Comparison of ENCODE assay signal across 10 mouse cellular contexts in the genomic region with DNA sequence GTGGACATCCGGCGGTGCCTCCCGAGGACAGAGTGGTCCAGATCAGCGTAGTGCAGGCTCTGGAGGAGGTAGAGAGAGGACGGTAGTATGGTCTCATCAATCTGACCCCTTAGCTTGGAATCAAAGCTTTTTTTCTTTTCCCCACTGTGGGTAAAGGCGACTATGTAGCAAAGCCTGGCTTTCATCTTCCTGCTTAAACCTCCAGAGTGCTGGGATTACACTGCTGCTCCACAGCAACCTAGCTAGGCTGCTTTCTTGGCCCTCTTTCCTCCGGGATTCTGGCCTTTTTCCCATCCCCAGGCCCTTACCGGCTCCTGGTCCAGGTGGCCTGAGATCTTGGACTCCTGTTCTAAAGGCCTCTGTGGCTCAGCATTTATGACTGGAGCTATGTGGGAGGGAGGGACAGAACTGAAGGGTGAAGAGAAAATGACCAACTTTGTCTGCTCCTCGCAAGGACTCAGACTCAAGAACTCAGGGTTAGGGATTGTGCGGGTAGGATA. TPM values are rescaled to one million over a fixed set of nuclear protein-coding genes. Genes with fewer than 3 reads are reported as not detected.
DNase-seq lines count a peak whose midpoint lies in the region; ATAC-seq and TF ChIP-seq lines count a peak whose summit lies in the region.
"Had no signal": no experiment of that assay in that cellular context is flagged by ENCODE, and none has a peak within 500 bp of the region (broad histone marks: within the 10 kb centered on the region; RNA-seq: fewer than 3 reads in every experiment).

No protein-coding gene starts in this region.

- H3K27me3 ChIP-seq in heart, adult 2 months (ENCODE audit: control insufficient read depth, insufficient read depth, low read length): no peaks in the 10 kb centered on the region; the same call in 1 of the 2 replicates
- peaks cover 11% of the 10 kb centered on the region for H3K27me3 ChIP-seq in midbrain, embryonic 11.5 days (ENCODE audit: control insufficient read depth, insufficient read depth, low read length)
- peaks cover 20% of the 10 kb centered on the region; the same call in 1 of the 2 replicates for H3K27me3 ChIP-seq in midbrain, postnatal 0 days (ENCODE audit: insufficient read depth, low read length)
- no peaks in the 10 kb centered on the region; the same call in 1 of the 2 replicates for H3K27me3 ChIP-seq in intestine, embryonic 16.5 days (replicated peaks; ENCODE audit: control insufficient read depth, insufficient read depth, low read length)
- no peaks in the 10 kb centered on the region for H3K27me3 ChIP-seq in stomach, embryonic 14.5 days (ENCODE audit: control insufficient read depth, insufficient read depth, low read length)

- TF ChIP-seq EP300 in heart, adult 2 months (IDR thresholded peaks at IDR 0.05; ENCODE audit: insufficient read depth, low read depth, low read length): no peak

- no peaks in the 10 kb centered on the region for H3K36me3 ChIP-seq in heart, adult 2 months (ENCODE audit: control insufficient read depth, insufficient read depth, low read length)
- peaks cover 8% of the 10 kb centered on the region; the same call in 1 of the 2 replicates for H3K36me3 ChIP-seq in midbrain, embryonic 11.5 days (ENCODE audit: control insufficient read depth, insufficient read depth, low read length)
- H3K36me3 ChIP-seq in midbrain, postnatal 0 days (ENCODE audit: insufficient read depth, low read length): peaks cover 6% of the 10 kb centered on the region; the same call in 1 of the 2 replicates
- H3K36me3 ChIP-seq in intestine, embryonic 16.5 days (ENCODE audit: control insufficient read depth, insufficient read depth, low read length): no peaks in the 10 kb centered on the region
- peaks cover 16% of the 10 kb centered on the region for H3K36me3 ChIP-seq in stomach, embryonic 14.5 days (ENCODE audit: control insufficient read depth, insufficient read depth, low read length)

- no peak overlapping the region; the same call in 1 of the 2 replicates for H3K4me2 ChIP-seq in midbrain, embryonic 11.5 days
- H3K4me2 ChIP-seq in midbrain, postnatal 0 days (ENCODE audit: low read depth, low read length, poor library complexity, severe bottlenecking): no peak overlapping the region
- H3K4me2 ChIP-seq in intestine, embryonic 16.5 days (ENCODE audit: low read depth, low read length): peak overlapping the region; percentile 69
- H3K4me2 ChIP-seq in stomach, embryonic 14.5 days (replicated peaks; ENCODE audit: low read depth, low read length): peak overlapping the region; percentile 51

- 49% methylated on average over 10 of the region's 10 CpGs for WGBS in heart, adult 2 months
- 31% methylated on average over 10 of the region's 10 CpGs for WGBS in midbrain, embryonic 11.5 days
- WGBS in midbrain, postnatal 0 days: 44% methylated on average over 10 of the region's 10 CpGs
- WGBS in intestine, embryonic 16.5 days: 26% methylated on average over 10 of the region's 10 CpGs
- 30% methylated on average over 10 of the region's 10 CpGs for whole genome bisulfite sequencing in stomach, embryonic 14.5 days

- ATAC-seq in midbrain, embryonic 11.5 days (ENCODE audit: low FRiP score): no peak
- no peak for ATAC-seq in midbrain, postnatal 0 days (ENCODE audit: low FRiP score)
- ATAC-seq in intestine, embryonic 16.5 days: peak; percentile 19
- no peak for ATAC-seq in stomach, embryonic 14.5 days (ENCODE audit: insufficient number of reproducible peaks, insufficient read depth, low FRiP score, low read depth)
- ATAC-seq in granulocyte monocyte progenitor cell, adult 5-6 weeks (replicated peaks; ENCODE audit: poor library complexity, severe bottlenecking): no peak

- H3K4me1 ChIP-seq in heart, adult 2 months (ENCODE audit: control insufficient read depth, insufficient read depth, low read length): peaks cover 4% of the 10 kb centered on the region
- H3K4me1 ChIP-seq in midbrain, embryonic 11.5 days (ENCODE audit: control insufficient read depth, insufficient read depth, low read length): peaks cover 25% of the 10 kb centered on the region
- H3K4me1 ChIP-seq in midbrain, postnatal 0 days (ENCODE audit: insufficient read depth, low read length): peaks cover 4% of the 10 kb centered on the region
- peaks cover 33% of the 10 kb centered on the region for H3K4me1 ChIP-seq in intestine, embryonic 16.5 days (ENCODE audit: control insufficient read depth, insufficient read depth, low read length)
- peaks cover 28% of the 10 kb centered on the region for H3K4me1 ChIP-seq in stomach, embryonic 14.5 days (ENCODE audit: control insufficient read depth, insufficient read depth, low read length)

- DNase-seq in heart, adult 2 months: no peak
- no peak for DNase-seq in heart, postnatal 25 days (ENCODE audit: low spot score)
- DNase-seq in midbrain, embryonic 11.5 days (ENCODE audit: low spot score, missing footprints): peak; percentile 90
- DNase-seq in midbrain, postnatal 0 days (ENCODE audit: low spot score): no peak
- DNase-seq in frontal cortex, adult 2 months (ENCODE audit: extremely low spot score in 1 of 2, low spot score in 1 of 2): no peak

- intact Hi-C loops in heart, adult 2 months (cut with DNase I): no loop called here
- intact Hi-C loops in heart, postnatal 25 days (cut with DNase I): no loop called here

- no peak for TF ChIP-seq POLR2A in heart, adult 2 months (IDR thresholded peaks at IDR 0.05; ENCODE audit: insufficient read depth, low read depth, low read length)

- peak overlapping the region; percentile 3; the same call in 1 of the 2 replicates for H3K9ac ChIP-seq in heart, adult 2 months (ENCODE audit: low read depth, low read length)
- H3K9ac ChIP-seq in midbrain, embryonic 11.5 days (ENCODE audit: low read length): no peak overlapping the region
- H3K9ac ChIP-seq in midbrain, postnatal 0 days (replicated peaks; ENCODE audit: low read length, poor library complexity, severe bottlenecking): no peak overlapping the region
- peak overlapping the region; percentile 59; the same call in 1 of the 2 replicates for H3K9ac ChIP-seq in intestine, embryonic 16.5 days (ENCODE audit: low read depth, low read length)
- no peak overlapping the region for H3K9ac ChIP-seq in stomach, embryonic 14.5 days (replicated peaks; ENCODE audit: low read depth, low read length)

- no peaks in the 10 kb centered on the region for H3K9me3 ChIP-seq in midbrain, embryonic 11.5 days (ENCODE audit: control insufficient read depth, low read length)
- H3K9me3 ChIP-seq in midbrain, postnatal 0 days (ENCODE audit: low read length): no peaks in the 10 kb centered on the region
- no peaks in the 10 kb centered on the region for H3K9me3 ChIP-seq in intestine, embryonic 16.5 days (ENCODE audit: control insufficient read depth, low read length)
- no peaks in the 10 kb centered on the region for H3K9me3 ChIP-seq in stomach, embryonic 14.5 days (ENCODE audit: control insufficient read depth, low read depth, low read length)

- TF ChIP-seq CTCF in heart, adult 2 months (IDR thresholded peaks at IDR 0.05): no peak
- no peak for TF ChIP-seq CTCF in midbrain, postnatal 0 days (IDR thresholded peaks at IDR 0.05)

- no peak overlapping the region for H3K4me3 ChIP-seq in heart, adult 2 months
- H3K4me3 ChIP-seq in midbrain, embryonic 11.5 days (ENCODE audit: low read depth, low read length): no peak overlapping the region
- no peak overlapping the region for H3K4me3 ChIP-seq in midbrain, postnatal 0 days (ENCODE audit: low read depth, low read length)
- peak overlapping the region; percentile 50 for H3K4me3 ChIP-seq in intestine, embryonic 16.5 days (ENCODE audit: low read length)
- peak overlapping the region; percentile 25 for H3K4me3 ChIP-seq in stomach, embryonic 14.5 days (ENCODE audit: low read depth, low read length)

- no peak overlapping the region; the same call in 1 of the 2 replicates for H3K27ac ChIP-seq in heart, adult 2 months
- H3K27ac ChIP-seq in midbrain, embryonic 11.5 days (ENCODE audit: low read depth, low read length): no peak overlapping the region
- no peak overlapping the region for H3K27ac ChIP-seq in midbrain, postnatal 0 days (ENCODE audit: low read depth, low read length)
- H3K27ac ChIP-seq in intestine, embryonic 16.5 days (ENCODE audit: low read length): peak overlapping the region; percentile 79
- peak overlapping the region; percentile 86 for H3K27ac ChIP-seq in stomach, embryonic 14.5 days (ENCODE audit: low read length)

- H3K79me2 ChIP-seq in heart, adult 2 months (replicated peaks; ENCODE audit: control insufficient read depth, insufficient read depth, low read length): no peaks in the 10 kb centered on the region

RNA-seq across cellular contexts. Expression of gene Ly6g6c, which starts 0.8 kb away (rescaled TPM):
- total RNA-seq in heart, adult 2 months (2021): under 1 TPM; 0.34 to 0.55 TPM
- polyA plus RNA-seq in heart, adult 2 months (2012; rRNA removed): 0.23 and 0.64 TPM in 2 replicates
- not detected for total RNA-seq in heart, postnatal 25 days (2021)
- polyA plus RNA-seq in midbrain, embryonic 11.5 days (2014; fragmentation: Nextera tagmentation; extraction: Ambion mirVana): not detected in 2 replicates
- 2.4 TPM in 1 of 2 replicates, not detected in the other for total RNA-seq in midbrain, postnatal 0 days (2014; rRNA removed)
- polyA plus RNA-seq in midbrain, postnatal 0 days (2015; fragmentation: Nextera tagmentation; extraction: Ambion mirVana): not detected in 2 replicates
- 0.24 TPM in 1 of 2 replicates, not detected in the other for polyA plus RNA-seq in intestine, embryonic 16.5 days (2015; fragmentation: Nextera tagmentation; extraction: Ambion mirVana)
- polyA plus RNA-seq in stomach, embryonic 14.5 days (2014; fragmentation: Nextera tagmentation; extraction: Ambion mirVana): 0.30 and 0.63 TPM in 2 replicates
- not detected in 2 replicates for total RNA-seq in granulocyte monocyte progenitor cell, adult 5-6 weeks (2014; fragmentation: Nextera tagmentation)
- total RNA-seq in granulocyte monocyte progenitor cell, adult 5-6 weeks (2017): not detected in 2 replicates
- not detected in 2 replicates for polyA plus RNA-seq in frontal cortex, adult 2 months (2012; rRNA removed)
- total RNA-seq: gastrocnemius, adult 18-20 months had no signal

RNA-seq across cellular contexts. Expression of gene Mpig6b, which starts 1.6 kb away (rescaled TPM):
- 1 to 10 TPM in 1 of 2 experiments, under 1 TPM in 1; 0.31 to 2.4 TPM for total RNA-seq in heart, adult 2 months (2021)
- 0.32 and 1.4 TPM in 2 replicates for polyA plus RNA-seq in heart, adult 2 months (2012; rRNA removed)
- under 1 TPM; 0.18 to 0.87 TPM for total RNA-seq in heart, postnatal 25 days (2021)
- polyA plus RNA-seq in midbrain, embryonic 11.5 days (2014; fragmentation: Nextera tagmentation; extraction: Ambion mirVana): 0.76 and 0.89 TPM in 2 replicates
- total RNA-seq in midbrain, postnatal 0 days (2014; rRNA removed): not detected in 2 replicates
- not detected in 2 replicates for polyA plus RNA-seq in midbrain, postnatal 0 days (2015; fragmentation: Nextera tagmentation; extraction: Ambion mirVana)
- 0.37 and 0.40 TPM in 2 replicates for polyA plus RNA-seq in intestine, embryonic 16.5 days (2015; fragmentation: Nextera tagmentation; extraction: Ambion mirVana)
- polyA plus RNA-seq in stomach, embryonic 14.5 days (2014; fragmentation: Nextera tagmentation; extraction: Ambion mirVana): 0.97 and 1.3 TPM in 2 replicates
- not detected in 2 replicates for total RNA-seq in granulocyte monocyte progenitor cell, adult 5-6 weeks (2014; fragmentation: Nextera tagmentation)
- total RNA-seq in granulocyte monocyte progenitor cell, adult 5-6 weeks (2017): not detected in 2 replicates
- 0.04 TPM in 2 replicates for polyA plus RNA-seq in frontal cortex, adult 2 months (2012; rRNA removed)
- total RNA-seq: adrenal gland, postnatal 36 days; gastrocnemius, adult 18-20 months had no signal

RNA-seq across cellular contexts. Expression of gene Ddah2, which starts 5.6 kb away (rescaled TPM):
- total RNA-seq in heart, adult 2 months (2021): 10 to 100 TPM; 20.0 to 20.5 TPM
- polyA plus RNA-seq in heart, adult 2 months (2012; rRNA removed): 31.4 and 40.8 TPM in 2 replicates
- total RNA-seq in heart, postnatal 25 days (2021): 10 to 100 TPM; 27.7 to 31.3 TPM
- 614 and 653 TPM in 2 replicates for polyA plus RNA-seq in midbrain, embryonic 11.5 days (2014; fragmentation: Nextera tagmentation; extraction: Ambion mirVana)
- total RNA-seq in midbrain, postnatal 0 days (2014; rRNA removed): 159 and 204 TPM in 2 replicates
- polyA plus RNA-seq in midbrain, postnatal 0 days (2015; fragmentation: Nextera tagmentation; extraction: Ambion mirVana): 210 and 213 TPM in 2 replicates
- 146 and 170 TPM in 2 replicates for polyA plus RNA-seq in intestine, embryonic 16.5 days (2015; fragmentation: Nextera tagmentation; extraction: Ambion mirVana)
- 292 and 322 TPM in 2 replicates for polyA plus RNA-seq in stomach, embryonic 14.5 days (2014; fragmentation: Nextera tagmentation; extraction: Ambion mirVana)
- 3.4 TPM in 1 of 2 replicates, not detected in the other for total RNA-seq in granulocyte monocyte progenitor cell, adult 5-6 weeks (2014; fragmentation: Nextera tagmentation)
- total RNA-seq in granulocyte monocyte progenitor cell, adult 5-6 weeks (2017): 0.57 and 3.7 TPM in 2 replicates
- 40.8 and 42.8 TPM in 2 replicates for polyA plus RNA-seq in frontal cortex, adult 2 months (2012; rRNA removed)

RNA-seq across cellular contexts. Expression of gene Ly6g6e, which starts 12.3 kb away (rescaled TPM):
- not detected for total RNA-seq in heart, adult 2 months (2021)
- polyA plus RNA-seq in heart, adult 2 months (2012; rRNA removed): 0.41 TPM in 1 of 2 replicates, not detected in the other
- not detected for total RNA-seq in heart, postnatal 25 days (2021)
- not detected in 2 replicates for polyA plus RNA-seq in midbrain, embryonic 11.5 days (2014; fragmentation: Nextera tagmentation; extraction: Ambion mirVana)
- not detected in 2 replicates for total RNA-seq in midbrain, postnatal 0 days (2014; rRNA removed)
- 0.31 TPM in 1 of 2 replicates, not detected in the other for polyA plus RNA-seq in midbrain, postnatal 0 days (2015; fragmentation: Nextera tagmentation; extraction: Ambion mirVana)
- polyA plus RNA-seq in intestine, embryonic 16.5 days (2015; fragmentation: Nextera tagmentation; extraction: Ambion mirVana): 3.4 and 3.8 TPM in 2 replicates
- polyA plus RNA-seq in stomach, embryonic 14.5 days (2014; fragmentation: Nextera tagmentation; extraction: Ambion mirVana): 7.8 and 9.7 TPM in 2 replicates
- total RNA-seq in granulocyte monocyte progenitor cell, adult 5-6 weeks (2014; fragmentation: Nextera tagmentation): not detected in 2 replicates
- not detected in 2 replicates for total RNA-seq in granulocyte monocyte progenitor cell, adult 5-6 weeks (2017)
- polyA plus RNA-seq in frontal cortex, adult 2 months (2012; rRNA removed): 65.5 and 71.7 TPM in 2 replicates
- total RNA-seq: gastrocnemius, adult 18-20 months had no signal

RNA-seq across cellular contexts. Expression of gene Ly6g6d, which starts 13.4 kb away (rescaled TPM):
- total RNA-seq in heart, adult 2 months (2021): under 1 TPM in 1 of 2 experiments, not detected in 1; 0.61 TPM
- polyA plus RNA-seq in heart, adult 2 months (2012; rRNA removed): 1.3 and 1.6 TPM in 2 replicates
- under 1 TPM; 0.53 to 0.78 TPM for total RNA-seq in heart, postnatal 25 days (2021)
- 0.97 and 1.5 TPM in 2 replicates for polyA plus RNA-seq in midbrain, embryonic 11.5 days (2014; fragmentation: Nextera tagmentation; extraction: Ambion mirVana)
- total RNA-seq in midbrain, postnatal 0 days (2014; rRNA removed): 1.4 TPM in 1 of 2 replicates, not detected in the other
- 0.98 and 1.1 TPM in 2 replicates for polyA plus RNA-seq in midbrain, postnatal 0 days (2015; fragmentation: Nextera tagmentation; extraction: Ambion mirVana)
- polyA plus RNA-seq in intestine, embryonic 16.5 days (2015; fragmentation: Nextera tagmentation; extraction: Ambion mirVana): 4.3 and 5.6 TPM in 2 replicates
- 1.5 and 2.1 TPM in 2 replicates for polyA plus RNA-seq in stomach, embryonic 14.5 days (2014; fragmentation: Nextera tagmentation; extraction: Ambion mirVana)
- total RNA-seq in granulocyte monocyte progenitor cell, adult 5-6 weeks (2014; fragmentation: Nextera tagmentation): not detected in 2 replicates
- not detected in 2 replicates for total RNA-seq in granulocyte monocyte progenitor cell, adult 5-6 weeks (2017)
- 2.3 and 2.9 TPM in 2 replicates for polyA plus RNA-seq in frontal cortex, adult 2 months (2012; rRNA removed)

Comparison
In these comparisons a context has a peak if more than half of its experiments do, and no peak if none do; other contexts are left out.
1. H3K27ac ChIP-seq: peak in intestine, embryonic 16.5 days (single experiment) and stomach, embryonic 14.5 days (single experiment); none in heart, adult 2 months (single experiment), midbrain, embryonic 11.5 days (single experiment) and midbrain, postnatal 0 days (single experiment).
2. H3K4me3 ChIP-seq: peak in intestine, embryonic 16.5 days (single experiment) and stomach, embryonic 14.5 days (single experiment); none in heart, adult 2 months (single experiment), midbrain, embryonic 11.5 days (single experiment) and midbrain, postnatal 0 days (single experiment).
3. H3K9ac ChIP-seq: peak in heart, adult 2 months (single experiment) and intestine, embryonic 16.5 days (single experiment); none in midbrain, embryonic 11.5 days (single experiment), midbrain, postnatal 0 days (single experiment) and stomach, embryonic 14.5 days (single experiment).
4. H3K4me2 ChIP-seq: peak in intestine, embryonic 16.5 days (single experiment) and stomach, embryonic 14.5 days (single experiment); none in midbrain, embryonic 11.5 days (single experiment) and midbrain, postnatal 0 days (single experiment).